Mouse (Mus musculus) kidney, adult 2 months (tissue): ENCODE data around the gene Naa10. TPM values are rescaled to one million over a fixed set of nuclear protein-coding genes. Genes with fewer than 3 reads are reported as not detected.

Experiments
- DNase-seq: peaks from one replicate; pipeline ENCODE4 v3.0.0; 2021
- H3K27ac ChIP-seq: fragments of 200-500 bp; 2 replicates; pipeline ENCODE4 v1.5.1; 2012; ENCODE audit warnings: low read depth, low read length, control low read depth, inconsistent platforms; ENCODE audit not compliant: insufficient read depth
- H3K27me3 ChIP-seq: fragments of 200-500 bp; replicated peaks from 2 replicates; pipeline ENCODE4 v1.6.1; 2012; ENCODE audit warnings: mild to moderate bottlenecking, moderate library complexity, low read length, inconsistent platforms; ENCODE audit not compliant: control insufficient read depth, insufficient read depth
- H3K36me3 ChIP-seq: fragments of 200-500 bp; 2 replicates; pipeline ENCODE4 v1.6.1; 2012; ENCODE audit warnings: mild to moderate bottlenecking, moderate library complexity, low read length, inconsistent platforms; ENCODE audit not compliant: control insufficient read depth, insufficient read depth
- H3K4me1 ChIP-seq: fragments of 200-500 bp; 2 replicates; pipeline ENCODE4 v1.6.1; 2011; ENCODE audit warnings: low read length; ENCODE audit not compliant: control insufficient read depth, insufficient read depth
- H3K4me3 ChIP-seq: fragments of 200-500 bp; 2 replicates; pipeline ENCODE4 v1.5.1; 2011; ENCODE audit warnings: mild to moderate bottlenecking, low read depth, low read length, control low read depth; ENCODE audit not compliant: insufficient read depth
- CTCF ChIP-seq: fragments of 200-500 bp; conservative IDR thresholded peaks from 2 replicates; pipeline ENCODE4 v1.5.1; 2011; ENCODE audit warnings: low read depth, mild to moderate bottlenecking, control low read depth, low read length, moderate library complexity, mixed read lengths; ENCODE audit not compliant: insufficient read depth, insufficient read length
- POLR2A ChIP-seq: fragments of 200-500 bp; IDR thresholded peaks from one replicate; pipeline ENCODE4 v1.6.1; 2011; ENCODE audit warnings: low read depth, low read length, control low read depth
- WGBS: fragments of 180-500 bp; shearing (Covaris S2); methylation state at CpG from one replicate; pipeline ENCODE4 v1.1.7; 2018; 5-methylcytosine and 5-hydroxymethylcytosine counted together
- polyA plus RNA-seq: library from polyadenylated mRNA; depleted of rRNA; stranded (reverse); fragments of >200 nt; gene quantifications from 2 replicates; pipeline ENCODE4 v1.2.3, GENCODE M21; 2012

Naa10 gene
- polyA plus RNA-seq, 1 experiment = 69.7 TPM

- Histone ChIP-seq H3K36me3 (no peaks in the 10 kb centered on the region), H3K27me3 (no peaks in the 10 kb centered on the region), H3K4me1 (no peaks in the 10 kb centered on the region), H3K4me3 (no peak overlapping the region), H3K27ac (no peak overlapping the region)
- WGBS = 59% methylated on average over 2 of the region's 2 CpGs
- no peak for DNase-seq
- TF ChIP-seq POLR2A (no peak), CTCF (no peak)
These were observed 20.6 kb upstream of the Naa10 start for GRCm38 (mm10) chrX:73942294-73942693.

- WGBS = 68% methylated on average over 2 of the region's 2 CpGs
- TF ChIP-seq POLR2A = no peak
- TF ChIP-seq CTCF = no peak
- DNase-seq = no peak
- Histone ChIP-seq H3K4me1 (no peaks in the 10 kb centered on the region), H3K27ac (no peak overlapping the region), H3K4me3 (no peak overlapping the region), H3K36me3 (no peaks in the 10 kb centered on the region), H3K27me3 (no peaks in the 10 kb centered on the region)
These were observed 20.1 kb upstream of the Naa10 start for GRCm38 (mm10) chrX:73941860-73942259.

GRCm38 (mm10) chrX:73931871-73932270, 10.1 kb upstream of the Naa10 start:
- no peak overlapping the region for H3K4me3 ChIP-seq
- DNase-seq = no peak
- TF ChIP-seq CTCF = no peak
- TF ChIP-seq POLR2A = no peak
- WGBS = 60% methylated on average over 2 of the region's 2 CpGs
- H3K36me3 ChIP-seq = no peaks in the 10 kb centered on the region
- H3K27ac ChIP-seq = no peak overlapping the region
- no peaks in the 10 kb centered on the region for H3K4me1 ChIP-seq
- H3K27me3 ChIP-seq = no peaks in the 10 kb centered on the region

- Histone ChIP-seq H3K27me3 (no peaks in the 10 kb centered on the region), H3K27ac (peak within 1 kb of the TSS; percentile 47; the same call in 1 of the 2 replicates), H3K4me3 (peak within 1 kb of the TSS; percentile 82), H3K4me1 (no peaks in the 10 kb centered on the region), H3K36me3 (no peaks in the 10 kb centered on the region)
- 14% methylated on average over 17 of the region's 17 CpGs for WGBS
- TF ChIP-seq CTCF (no peak), POLR2A (no peak)
- peak; percentile 88 for DNase-seq
These were observed 8.8 kb upstream of the Naa10 start, which contains the start of gene Renbp for GRCm38 (mm10) chrX:73930402-73931062. Gene Renbp, minus strand, starts transcription at chrX:73930850.

DNA sequence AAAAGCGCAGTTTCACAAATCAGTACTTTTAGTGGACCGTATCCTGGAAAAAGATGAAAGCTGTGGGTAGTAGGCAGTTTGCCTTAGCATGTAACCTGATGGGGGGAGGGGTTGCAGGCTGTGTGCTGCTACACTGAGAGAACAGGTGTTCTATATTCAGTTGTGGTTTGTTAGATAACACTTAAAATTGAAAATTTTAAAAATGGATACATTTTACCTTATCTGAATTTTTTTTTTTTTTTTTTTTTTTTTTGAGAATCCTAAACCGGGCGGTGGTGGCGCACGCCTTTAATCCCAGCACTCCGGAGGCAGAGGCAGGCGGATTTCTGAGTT, 772 bp upstream of the Naa10 start:
- Histone ChIP-seq H3K4me3 (peak overlapping the region; percentile 84), H3K4me1 (0 out of 2 replicates have a peak, but pooled peaks cover 3% of the 10 kb centered on the region), H3K27ac (no peak overlapping the region), H3K27me3 (no peaks in the 10 kb centered on the region), H3K36me3 (no peaks in the 10 kb centered on the region)
- TF ChIP-seq POLR2A (no peak), CTCF (no peak)
- whole genome bisulfite sequencing = 82% methylated on average over 7 of the region's 8 CpGs
- no peak for DNase-seq

- no peak for DNase-seq
- WGBS = under 1% methylated on average over 34 of the region's 34 CpGs
- Histone ChIP-seq H3K27ac (peak overlapping the region; percentile 66), H3K4me1 (0 out of 2 replicates have a peak, but pooled peaks cover 3% of the 10 kb centered on the region), H3K4me3 (peak overlapping the region; percentile 84), H3K36me3 (no peaks in the 10 kb centered on the region), H3K27me3 (no peaks in the 10 kb centered on the region)
- no peak for TF ChIP-seq POLR2A
- TF ChIP-seq CTCF = no peak
These were observed 390 bp downstream of the Naa10 start for GRCm38 (mm10) chrX:73921285-73921822.

DNA sequence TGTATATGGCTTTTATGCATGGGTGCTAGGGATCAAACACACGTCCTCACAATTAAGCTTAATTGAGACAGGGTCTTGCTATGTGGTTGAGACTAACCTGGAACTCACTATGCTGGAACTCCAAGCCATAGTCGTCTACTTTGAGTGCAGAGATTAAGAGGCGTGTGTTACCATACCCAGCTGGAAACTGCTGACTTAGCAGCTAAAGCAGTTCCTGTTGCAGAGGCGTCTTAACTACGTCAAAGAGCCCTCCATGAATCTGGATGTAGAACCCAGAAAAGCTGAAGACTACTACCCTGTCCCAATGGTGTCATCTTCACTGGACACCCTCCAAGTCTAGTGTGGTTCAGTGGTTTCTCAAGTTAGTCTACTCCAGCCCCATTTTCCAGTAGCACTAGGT, 3.1 kb downstream of the Naa10 start:
- Histone ChIP-seq H3K27ac (no peak overlapping the region), H3K27me3 (no peaks in the 10 kb centered on the region), H3K36me3 (no peaks in the 10 kb centered on the region), H3K4me1 (peaks cover 8% of the 10 kb centered on the region; the same call in 1 of the 2 replicates), H3K4me3 (no peak overlapping the region)
- DNase-seq = no peak
- 72% methylated on average over 5 of the region's 5 CpGs for WGBS
- TF ChIP-seq CTCF = no peak
- TF ChIP-seq POLR2A = no peak
